Comparison of ENCODE assay signal across 10 mouse cellular contexts in the genomic region with DNA sequence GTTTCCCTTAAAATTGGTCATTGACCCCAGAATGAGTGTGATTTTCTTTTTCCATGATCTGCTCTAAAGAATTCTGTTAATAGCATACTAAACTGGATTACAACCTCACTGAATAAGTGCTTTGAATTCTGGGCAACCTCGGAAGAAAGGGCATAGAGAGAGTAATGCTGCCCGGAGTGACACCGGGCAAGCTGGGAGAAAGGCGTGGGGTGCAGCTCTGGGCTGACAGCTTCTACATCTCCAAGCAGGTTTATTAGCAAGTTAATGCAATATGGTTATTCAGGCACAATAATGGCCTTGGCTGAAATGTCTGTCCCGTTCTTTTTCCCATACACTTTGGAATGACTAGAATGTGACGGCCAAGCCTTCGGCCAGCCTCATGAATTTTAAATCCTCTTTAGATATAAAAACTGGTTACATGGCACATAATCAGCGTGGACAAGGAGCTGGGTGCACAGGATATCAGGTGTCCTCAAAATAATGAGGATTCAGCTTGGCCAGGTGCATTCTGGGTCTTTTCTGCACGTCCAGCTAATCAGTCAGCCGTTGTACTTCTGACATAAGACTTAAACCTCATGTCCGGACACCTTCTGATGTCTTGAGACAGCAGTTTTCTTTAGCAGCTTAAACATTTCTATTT.
DNase-seq lines count a peak whose midpoint lies in the region; ATAC-seq lines count a peak whose summit lies in the region.
"Had no signal": no experiment of that assay in that cellular context is flagged by ENCODE, and none has a peak within 500 bp of the region (broad histone marks: within the 10 kb centered on the region; RNA-seq: fewer than 3 reads in every experiment).

No protein-coding gene starts in this region.

- no peaks in the 10 kb centered on the region for H3K27me3 ChIP-seq in kidney, embryonic 14.5 days (ENCODE audit: control insufficient read depth, insufficient read depth, low read length)
- H3K27me3 ChIP-seq in forebrain, embryonic 14.5 days (replicated peaks; ENCODE audit: control insufficient read depth, insufficient read depth, low read length): no peaks in the 10 kb centered on the region
- no peaks in the 10 kb centered on the region for H3K27me3 ChIP-seq in kidney, embryonic 16.5 days (ENCODE audit: insufficient read depth, low read length)
- no peaks in the 10 kb centered on the region for H3K27me3 ChIP-seq in midbrain, embryonic 16.5 days (ENCODE audit: control insufficient read depth, insufficient read depth, low read depth, low read length)
- H3K27me3 ChIP-seq: liver, embryonic 15.5 days had no signal

- ATAC-seq in kidney, embryonic 14.5 days (ENCODE audit: low FRiP score, low TSS enrichment): no peak
- ATAC-seq in forebrain, embryonic 14.5 days: peak; percentile 91
- no peak for ATAC-seq in kidney, embryonic 16.5 days (ENCODE audit: low FRiP score, low TSS enrichment)
- peak; percentile 66 for ATAC-seq in midbrain, embryonic 16.5 days

- H3K4me2 ChIP-seq in kidney, embryonic 14.5 days (replicated peaks; ENCODE audit: low read depth, low read length): no peak overlapping the region
- H3K4me2 ChIP-seq in forebrain, embryonic 14.5 days (ENCODE audit: low read length): peak overlapping the region; percentile 6; the same call in 1 of the 2 replicates
- H3K4me2 ChIP-seq in kidney, embryonic 16.5 days (replicated peaks; ENCODE audit: low read depth, low read length): no peak overlapping the region; the same call in 1 of the 2 replicates
- H3K4me2 ChIP-seq in midbrain, embryonic 16.5 days (ENCODE audit: low read length): no peak overlapping the region
- H3K4me2 ChIP-seq: liver, embryonic 15.5 days had no signal

- no peak overlapping the region for H3K9ac ChIP-seq in kidney, embryonic 14.5 days (ENCODE audit: low read depth, low read length)
- no peak overlapping the region for H3K9ac ChIP-seq in forebrain, embryonic 14.5 days (ENCODE audit: low read length)
- H3K9ac ChIP-seq in kidney, embryonic 16.5 days (replicated peaks; ENCODE audit: low read length): no peak overlapping the region
- H3K9ac ChIP-seq in midbrain, embryonic 16.5 days (ENCODE audit: low read depth, low read length): no peak overlapping the region
- H3K9ac ChIP-seq: liver, embryonic 15.5 days had no signal

- peak; percentile 71 for DNase-seq in kidney, adult 11 months
- peak; percentile 78 for DNase-seq in forebrain, embryonic 14.5 days (ENCODE audit: low spot score)
- no peak for DNase-seq in lung, postnatal 10 days
- DNase-seq in gastrocnemius, postnatal 25 days: no peak
- DNase-seq: gastrocnemius, postnatal 36 days had no signal

- H3K27ac ChIP-seq in kidney, embryonic 14.5 days (ENCODE audit: low read depth, low read length): no peak overlapping the region
- H3K27ac ChIP-seq in forebrain, embryonic 14.5 days (ENCODE audit: low read depth, low read length): no peak overlapping the region
- H3K27ac ChIP-seq in kidney, embryonic 16.5 days (ENCODE audit: low read length): peak overlapping the region; percentile 73; the same call in 1 of the 2 replicates
- no peak overlapping the region for H3K27ac ChIP-seq in midbrain, embryonic 16.5 days (ENCODE audit: low read length)
- H3K27ac ChIP-seq: liver, embryonic 15.5 days; macrophage had no signal

- no peaks in the 10 kb centered on the region for H3K36me3 ChIP-seq in kidney, embryonic 14.5 days (ENCODE audit: control insufficient read depth, insufficient read depth, low read length)
- no peaks in the 10 kb centered on the region for H3K36me3 ChIP-seq in forebrain, embryonic 14.5 days (ENCODE audit: control insufficient read depth, insufficient read depth, low read length)
- no peaks in the 10 kb centered on the region for H3K36me3 ChIP-seq in kidney, embryonic 16.5 days (ENCODE audit: insufficient read depth, low read length)
- no peaks in the 10 kb centered on the region for H3K36me3 ChIP-seq in midbrain, embryonic 16.5 days (ENCODE audit: control insufficient read depth, insufficient read depth, low read length)
- H3K36me3 ChIP-seq: liver, embryonic 15.5 days had no signal

- WGBS in kidney, embryonic 14.5 days: 65% methylated on average over 11 of the region's 11 CpGs
- WGBS in forebrain, embryonic 14.5 days: 11% methylated on average over 11 of the region's 11 CpGs
- WGBS in kidney, embryonic 16.5 days: 54% methylated on average over 11 of the region's 11 CpGs
- 13% methylated on average over 11 of the region's 11 CpGs for WGBS in midbrain, embryonic 16.5 days

- peaks cover 25% of the 10 kb centered on the region for H3K4me1 ChIP-seq in kidney, embryonic 14.5 days (ENCODE audit: control insufficient read depth, insufficient read depth, low read length)
- peaks cover 27% of the 10 kb centered on the region for H3K4me1 ChIP-seq in forebrain, embryonic 14.5 days (ENCODE audit: control insufficient read depth, insufficient read depth, low read length)
- H3K4me1 ChIP-seq in kidney, embryonic 16.5 days (ENCODE audit: insufficient read depth, low read length): peaks cover 33% of the 10 kb centered on the region
- H3K4me1 ChIP-seq in midbrain, embryonic 16.5 days (ENCODE audit: control insufficient read depth, insufficient read depth, low read length): peaks cover 18% of the 10 kb centered on the region

- H3K9me3 ChIP-seq in kidney, embryonic 14.5 days (ENCODE audit: control insufficient read depth, low read length): peaks cover 4% of the 10 kb centered on the region; the same call in 1 of the 2 replicates
- H3K9me3 ChIP-seq in forebrain, embryonic 14.5 days (replicated peaks; ENCODE audit: control insufficient read depth, low read length): no peaks in the 10 kb centered on the region
- no peaks in the 10 kb centered on the region for H3K9me3 ChIP-seq in kidney, embryonic 16.5 days (ENCODE audit: low read length)
- H3K9me3 ChIP-seq in midbrain, embryonic 16.5 days (replicated peaks; ENCODE audit: control insufficient read depth, low read length, poor library complexity, severe bottlenecking): no peaks in the 10 kb centered on the region
- H3K9me3 ChIP-seq: liver, embryonic 15.5 days had no signal

- no peak overlapping the region for H3K4me3 ChIP-seq in kidney, embryonic 14.5 days (ENCODE audit: low read length)
- no peak overlapping the region for H3K4me3 ChIP-seq in forebrain, embryonic 14.5 days (ENCODE audit: low read depth, low read length)
- H3K4me3 ChIP-seq in kidney, embryonic 16.5 days (ENCODE audit: low read length): no peak overlapping the region
- no peak overlapping the region for H3K4me3 ChIP-seq in midbrain, embryonic 16.5 days (ENCODE audit: low read depth, low read length)
- H3K4me3 ChIP-seq: liver, embryonic 15.5 days had no signal

Comparison
In these comparisons a context has a peak if more than half of its experiments do, and no peak if none do; other contexts are left out.
1. DNase-seq: peak in kidney, adult 11 months (single experiment) and forebrain, embryonic 14.5 days (single experiment); none in lung, postnatal 10 days (single experiment) and gastrocnemius, postnatal 25 days (single experiment).
2. ATAC-seq: peak in forebrain, embryonic 14.5 days (single experiment) and midbrain, embryonic 16.5 days (single experiment); none in kidney, embryonic 14.5 days (single experiment) and kidney, embryonic 16.5 days (single experiment).